Mouse (Mus musculus) splenic B cell, adult 2 months (primary cell): ENCODE data around the gene Nek11.
"Not testable (repeated sequence)": the region's sequence is repeated elsewhere in the genome, so short reads cannot be mapped to it uniquely, and the experiment has no call there.

Experiments
- DNase-seq: peaks from one replicate; pipeline ENCODE4 v3.0.0-alpha.2; 2011; ENCODE audit warnings: low read depth, low spot score
- H3K27me3 ChIP-seq: 2 replicates; pipeline ENCODE4 v1.6.1; 2012; ENCODE audit warnings: mild to moderate bottlenecking, low read length, moderate library complexity, mixed read lengths; ENCODE audit not compliant: control insufficient read depth, poor library complexity, insufficient read depth, severe bottlenecking
- H3K36me3 ChIP-seq: 2 replicates; pipeline ENCODE4 v1.6.1; 2012; ENCODE audit warnings: mild to moderate bottlenecking, low read length, moderate library complexity, mixed read lengths; ENCODE audit not compliant: control insufficient read depth, poor library complexity, insufficient read depth, severe bottlenecking

The Nek11 gene

DNA sequence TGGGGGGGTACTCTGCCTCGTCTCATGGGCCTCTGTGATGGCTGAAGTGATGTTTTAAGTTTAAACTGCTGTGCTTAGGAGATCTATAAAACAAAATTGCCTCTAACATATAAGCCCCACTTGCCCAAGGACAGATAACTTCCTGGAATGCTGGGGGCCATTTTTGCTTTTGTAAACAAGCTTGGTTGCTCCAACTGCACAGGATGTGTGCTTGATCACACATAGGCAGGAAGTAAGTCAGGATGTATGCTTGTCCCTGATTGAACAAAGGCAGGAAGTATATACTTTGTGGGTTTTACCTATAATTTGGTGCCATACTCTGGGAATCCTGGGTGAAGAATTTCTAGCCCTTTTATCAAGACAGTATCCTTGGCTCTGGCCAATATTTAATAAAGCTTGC lies 258.9 kb downstream of the Nek11 start:
- Histone ChIP-seq H3K27me3 (no peaks in the 10 kb centered on the region), H3K36me3 (no peaks in the 10 kb centered on the region)
- no peak for DNase-seq

DNA sequence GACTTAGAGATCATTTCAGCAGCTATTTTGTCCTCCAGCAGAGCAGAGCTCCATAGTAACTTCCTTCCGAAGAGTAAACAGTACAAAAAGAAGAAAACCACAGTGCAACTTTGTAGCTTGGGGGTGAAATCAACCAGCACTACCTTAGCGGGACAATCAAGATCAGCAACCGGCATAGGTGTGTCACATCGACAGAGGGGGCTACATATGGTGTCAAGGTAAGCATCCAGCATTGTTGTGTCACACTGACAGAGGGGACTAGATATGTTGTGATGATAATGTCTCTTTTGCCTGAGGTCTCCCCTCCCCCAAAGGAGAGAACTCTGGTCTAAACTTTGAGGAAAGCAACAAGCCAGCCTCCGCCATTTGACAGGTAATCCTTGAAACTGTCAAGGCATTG lies 260.8 kb downstream of the Nek11 start:
- no peaks in the 10 kb centered on the region for H3K27me3 ChIP-seq
- no peak for DNase-seq
- no peaks in the 10 kb centered on the region for H3K36me3 ChIP-seq

GRCm38 (mm10) chr9:105132002-105132367 lies 263.3 kb downstream of the Nek11 start:
- peak; percentile 58 for DNase-seq
- Histone ChIP-seq H3K27me3 (no peaks in the 10 kb centered on the region), H3K36me3 (no peaks in the 10 kb centered on the region)

GRCm38 (mm10) chr9:105131253-105132001 lies 263.9 kb downstream of the Nek11 start, which contains the start of gene Nudt16:
Nudt16 (minus strand) TSS chr9:105131824.
- H3K27me3 ChIP-seq, result no peaks in the 10 kb centered on the region
- DNase-seq, result peak; percentile 94
- no peaks in the 10 kb centered on the region for H3K36me3 ChIP-seq

- Histone ChIP-seq H3K36me3 (no peaks in the 10 kb centered on the region), H3K27me3 (no peaks in the 10 kb centered on the region)
- no peak for DNase-seq
Observed at GRCm38 (mm10) chr9:105130331-105130730, 265.0 kb downstream of the Nek11 start.

DNA sequence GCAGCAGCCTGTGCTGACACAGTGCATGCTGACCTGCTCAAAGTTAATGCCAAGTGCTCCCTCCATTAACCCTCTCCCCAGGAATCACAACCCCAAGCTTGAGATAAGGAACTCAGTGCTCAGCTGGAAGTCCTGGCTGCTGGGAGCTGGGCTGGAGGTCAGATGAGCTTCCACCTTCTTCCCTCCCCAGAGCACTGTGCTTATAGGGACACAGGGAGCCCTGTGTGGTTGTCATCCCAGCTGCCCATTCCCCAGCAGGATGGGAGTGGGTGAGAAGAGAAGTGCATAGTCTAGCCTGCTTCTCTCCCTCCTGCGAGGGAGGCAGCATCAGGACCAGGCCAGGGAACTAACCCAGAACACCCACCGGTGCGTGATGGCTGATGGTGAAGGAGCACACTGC lies 270.1 kb downstream of the Nek11 start:
- not testable (repeated sequence) for H3K27me3 ChIP-seq, DNase-seq, H3K36me3 ChIP-seq
